Mouse (Mus musculus): ENCODE measurements around the gene Tcte2.

DNA sequence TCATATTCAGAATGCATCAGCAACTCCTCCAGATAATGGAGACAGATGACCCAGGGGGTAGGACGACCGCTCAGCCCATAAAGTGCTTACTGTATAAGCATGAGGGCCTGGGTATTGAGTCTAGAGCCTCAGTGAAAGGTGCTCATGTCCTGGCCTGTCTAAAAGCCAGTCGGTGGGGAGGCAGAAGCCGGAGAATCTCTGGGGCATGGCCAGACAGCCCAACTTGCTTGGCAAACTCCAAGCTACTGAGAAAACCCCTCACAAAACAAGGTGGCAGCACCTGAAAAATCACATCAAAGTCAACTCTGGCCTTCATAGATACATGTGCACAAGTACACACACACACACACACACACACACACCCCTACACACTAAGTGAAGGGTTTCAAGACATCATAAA, 12.6 kb downstream of the Tcte2 start:
- TF ChIP-seq CTCF (conservative IDR thresholded peaks at IDR 0.05 in 1 of 2, IDR thresholded peaks at IDR 0.05 in 1 of 2; ENCODE audit: low read depth in 2 of 2, low read length in 2 of 2) (no peak), POLR2A (IDR thresholded peaks at IDR 0.05; ENCODE audit: low read depth, low read length) (no peak), USF2 (conservative IDR thresholded peaks at IDR 0.05; ENCODE audit: low read depth, low read length) (no peak), TBP (conservative IDR thresholded peaks at IDR 0.05; ENCODE audit: low read depth, low read length) (no peak), EP300 (IDR thresholded peaks at IDR 0.05; ENCODE audit: low read length) (no peak), MXI1 (IDR thresholded peaks at IDR 0.05; ENCODE audit: low read depth, low read length) (no peak), RAD21 (IDR thresholded peaks at IDR 0.05; ENCODE audit: low read depth, low read length) (no peak), SMC3 (IDR thresholded peaks at IDR 0.05; ENCODE audit: low read depth, low read length) (no peak)

Measured in CH12.LX (cell line).